Mouse (Mus musculus) brain, embryonic 14.5 days (tissue): Measurements from ENCODE around the gene Glis3.

Experiments used
- CTCF ChIP-seq: fragments of 200-500 bp; IDR thresholded peaks from 2 replicates; pipeline ENCODE4 v1.5.1; 2012; ENCODE audit warnings: inconsistent platforms, mild to moderate bottlenecking, moderate library complexity, borderline replicate concordance; ENCODE audit not compliant: insufficient read depth, insufficient read length; ENCODE audit errors: extremely low read depth
- POLR2A ChIP-seq: fragments of 200-500 bp; IDR thresholded peaks from 2 replicates; pipeline ENCODE4 v1.6.1; 2012; ENCODE audit warnings: mild to moderate bottlenecking, inconsistent platforms, borderline replicate concordance; ENCODE audit not compliant: poor library complexity, insufficient read depth, insufficient read length, severe bottlenecking; ENCODE audit errors: extremely low read depth

DNA sequence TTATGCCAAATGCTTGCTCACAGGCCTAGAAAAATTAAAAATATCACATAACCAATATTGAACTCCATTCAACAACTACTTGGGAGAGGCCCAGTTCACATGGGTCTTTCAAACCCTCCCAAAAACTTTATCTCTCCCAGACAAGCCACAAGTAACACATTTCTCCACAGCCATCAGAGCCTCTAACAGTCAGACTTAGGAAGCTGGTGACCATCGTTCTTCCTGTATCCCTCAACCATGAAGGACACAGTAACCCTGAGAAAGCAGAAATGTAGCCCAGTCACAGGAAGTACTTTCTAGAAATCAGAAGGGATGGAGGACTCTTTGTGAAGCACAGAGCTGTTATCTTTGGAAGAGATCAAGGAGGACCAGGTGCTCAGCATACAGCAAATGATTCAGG, 112.8 kb downstream of the Glis3 start:
- TF ChIP-seq POLR2A (no peak), CTCF (no peak)
